Mouse (Mus musculus): ENCODE results near the gene Kdm2b.

- TF ChIP-seq POLR2A (IDR thresholded peaks at IDR 0.05; ENCODE audit: low read depth, low read length) (no peak), CTCF (IDR thresholded peaks at IDR 0.05; ENCODE audit: extremely low read depth, insufficient read depth, insufficient read length, insufficient replicate concordance) (no peak)
Measured at GRCm38 (mm10) chr5:122912863-122913262, 76.8 kb downstream of the Kdm2b start.

Measured in spleen, adult 2 months (tissue).